Mouse (Mus musculus) C2C12 (cell line): ENCODE results near the gene Mitf. TPM values are rescaled to one million over a fixed set of nuclear protein-coding genes. Genes with fewer than 3 reads are reported as not detected.

Experiments
- H3K27me3 ChIP-seq: one replicate; pipeline ENCODE4 v1.6.1; 2011; ENCODE audit not compliant: control insufficient read depth, insufficient read depth, insufficient read length
- H3K36me3 ChIP-seq: one replicate; pipeline ENCODE4 v1.6.1; 2011; ENCODE audit not compliant: control insufficient read depth, insufficient read depth
- H3K4me3 ChIP-seq: one replicate; pipeline ENCODE4 v1.5.1; 2011; ENCODE audit warnings: mild to moderate bottlenecking, control low read depth; ENCODE audit not compliant: poor library complexity, insufficient read depth, severe bottlenecking
- H3K79me2 ChIP-seq: one replicate; pipeline ENCODE4 v1.6.1; 2011; ENCODE audit not compliant: control insufficient read depth, insufficient read depth
- H3K79me3 ChIP-seq: one replicate; pipeline ENCODE4 v1.6.1; 2011; ENCODE audit warnings: low read depth, control low read depth
- H3ac ChIP-seq: one replicate; pipeline ENCODE3; 2011; ENCODE audit warnings: low read depth; ENCODE audit not compliant: control insufficient read depth, insufficient read length
- CEBPB ChIP-seq: IDR thresholded peaks from one replicate; pipeline ENCODE4 v1.6.1; 2011; ENCODE audit warnings: low read depth, mild to moderate bottlenecking, control low read depth, moderate library complexity
- CTCF ChIP-seq: IDR thresholded peaks from one replicate; pipeline ENCODE4 v1.5.1; 2011; ENCODE audit not compliant: control insufficient read depth, insufficient read depth, insufficient read length
- FOSL1 ChIP-seq: IDR thresholded peaks from one replicate; pipeline ENCODE4 v1.8.0; 2011; ENCODE audit warnings: mild to moderate bottlenecking, low read length; ENCODE audit not compliant: poor library complexity, insufficient read depth, severe bottlenecking
- MAX ChIP-seq: IDR thresholded peaks from one replicate; pipeline ENCODE4 v1.6.1; 2011; ENCODE audit warnings: mild to moderate bottlenecking, control low read depth
- MYOD1 ChIP-seq: IDR thresholded peaks from one replicate; pipeline ENCODE4 v1.6.1; 2011; ENCODE audit warnings: low read depth; ENCODE audit not compliant: control insufficient read depth, insufficient read length
- MYOG ChIP-seq: IDR thresholded peaks from one replicate; pipeline ENCODE4 v1.6.1; 2011; ENCODE audit not compliant: control insufficient read depth, insufficient read length; ENCODE audit errors: extremely low read depth
- USF1 ChIP-seq: IDR thresholded peaks from one replicate; pipeline ENCODE4 v1.6.1; 2011; ENCODE audit warnings: low read depth, mild to moderate bottlenecking, control low read depth, moderate library complexity
- polyA plus RNA-seq: library from polyadenylated mRNA; unstranded; fragments of >200 nt; fragmentation: generic; extraction: Trizol; gene quantifications from one replicate; pipeline ENCODE4 v1.2.1, GENCODE M21; 2012; ENCODE audit warnings: missing spikeins

Gene Mitf
- polyA plus RNA-seq, 1 experiment: 0.70 TPM

- Histone ChIP-seq H3K79me2 (no peaks in the 10 kb centered on the region), H3K27me3 (no peaks in the 10 kb centered on the region), H3K36me3 (no peaks in the 10 kb centered on the region), H3K4me3 (no peak overlapping the region), H3K79me3 (no peaks in the 10 kb centered on the region), H3ac (no peak overlapping the region)
- TF ChIP-seq USF1 (no peak), MAX (no peak), MYOD1 (no peak), MYOG (no peak), CEBPB (no peak), CTCF (no peak), FOSL1 (no peak)
These were observed 91.2 kb downstream of the Mitf start for GRCm38 (mm10) chr6:97898085-97898484.

GRCm38 (mm10) chr6:97901561-97901960, 94.7 kb downstream of the Mitf start:
- H3ac ChIP-seq: no peak overlapping the region
- H3K79me3 ChIP-seq: no peaks in the 10 kb centered on the region
- TF ChIP-seq MAX (no peak), MYOG (no peak), MYOD1 (no peak), FOSL1 (no peak), CEBPB (no peak), USF1 (no peak), CTCF (no peak)
- H3K4me3 ChIP-seq: no peak overlapping the region
- H3K79me2 ChIP-seq: no peaks in the 10 kb centered on the region
- no peaks in the 10 kb centered on the region for H3K36me3 ChIP-seq
- no peaks in the 10 kb centered on the region for H3K27me3 ChIP-seq

GRCm38 (mm10) chr6:97902205-97902604, 95.4 kb downstream of the Mitf start:
- no peak overlapping the region for H3ac ChIP-seq
- no peaks in the 10 kb centered on the region for H3K36me3 ChIP-seq
- no peaks in the 10 kb centered on the region for H3K79me3 ChIP-seq
- H3K4me3 ChIP-seq: no peak overlapping the region
- TF ChIP-seq MYOG: no peak
- no peak for TF ChIP-seq FOSL1
- TF ChIP-seq MAX: no peak
- TF ChIP-seq MYOD1: no peak
- TF ChIP-seq CTCF: no peak
- TF ChIP-seq CEBPB: no peak
- TF ChIP-seq USF1: no peak
- no peaks in the 10 kb centered on the region for H3K27me3 ChIP-seq
- H3K79me2 ChIP-seq: no peaks in the 10 kb centered on the region

GRCm38 (mm10) chr6:97914768-97915167, 107.9 kb downstream of the Mitf start:
- Histone ChIP-seq H3K36me3 (no peaks in the 10 kb centered on the region), H3ac (no peak overlapping the region), H3K79me3 (no peaks in the 10 kb centered on the region), H3K79me2 (no peaks in the 10 kb centered on the region), H3K4me3 (no peak overlapping the region), H3K27me3 (no peaks in the 10 kb centered on the region)
- no peak for TF ChIP-seq MYOD1
- no peak for TF ChIP-seq CEBPB
- no peak for TF ChIP-seq MYOG
- TF ChIP-seq FOSL1: no peak
- no peak for TF ChIP-seq MAX
- no peak for TF ChIP-seq CTCF
- TF ChIP-seq USF1: no peak

GRCm38 (mm10) chr6:97916386-97916903, 109.6 kb downstream of the Mitf start:
- Histone ChIP-seq H3K4me3 (no peak overlapping the region), H3ac (no peak overlapping the region), H3K79me2 (no peaks in the 10 kb centered on the region), H3K79me3 (no peaks in the 10 kb centered on the region), H3K27me3 (no peaks in the 10 kb centered on the region), H3K36me3 (no peaks in the 10 kb centered on the region)
- TF ChIP-seq CTCF (no peak), MYOD1 (no peak), FOSL1 (no peak), MAX (no peak), CEBPB (no peak), USF1 (no peak), MYOG (no peak)

- H3K79me3 ChIP-seq: no peaks in the 10 kb centered on the region
- no peak overlapping the region for H3ac ChIP-seq
- no peaks in the 10 kb centered on the region for H3K79me2 ChIP-seq
- no peak overlapping the region for H3K4me3 ChIP-seq
- no peaks in the 10 kb centered on the region for H3K27me3 ChIP-seq
- no peaks in the 10 kb centered on the region for H3K36me3 ChIP-seq
- TF ChIP-seq MYOD1 (no peak), CTCF (no peak), MAX (no peak), FOSL1 (no peak), MYOG (no peak), CEBPB (no peak), USF1 (no peak)
These were observed 111.2 kb downstream of the Mitf start for GRCm38 (mm10) chr6:97918051-97918450.
